In genomic region chr11:102956962-102957614, GRCm38 (mm10) we compare ENCODE assay signal across 8 mouse cellular contexts. TPM values are rescaled to one million over a fixed set of nuclear protein-coding genes. Genes with fewer than 3 reads are reported as not detected.
DNase-seq lines count a peak whose midpoint lies in the region; ATAC-seq lines count a peak whose summit lies in the region.
"Had no signal": no experiment of that assay in that cellular context is flagged by ENCODE, and none has a peak within 500 bp of the region (broad histone marks: within the 10 kb centered on the region; RNA-seq: fewer than 3 reads in every experiment).

No protein-coding gene starts in this region.

- peaks cover 3% of the 10 kb centered on the region; the same call in 1 of the 2 replicates for H3K4me1 ChIP-seq in neural tube, embryonic 11.5 days (ENCODE audit: control insufficient read depth, insufficient read depth, low read length)
- peaks cover 4% of the 10 kb centered on the region; the same call in 1 of the 2 replicates for H3K4me1 ChIP-seq in limb, embryonic 15.5 days
- H3K4me1 ChIP-seq in stomach, embryonic 16.5 days (ENCODE audit: control insufficient read depth, insufficient read depth, low read length), result peaks cover 22% of the 10 kb centered on the region

- H3K4me3 ChIP-seq in neural tube, embryonic 11.5 days (ENCODE audit: low read depth, low read length), result no peak overlapping the region
- no peak overlapping the region for H3K4me3 ChIP-seq in limb, embryonic 15.5 days
- H3K4me3 ChIP-seq in stomach, embryonic 16.5 days (replicated peaks; ENCODE audit: low read length), result no peak overlapping the region
- H3K4me3 ChIP-seq: left cerebral cortex, adult 2 months had no signal

- 59% methylated on average over 16 of the region's 16 CpGs for WGBS in neural tube, embryonic 11.5 days
- WGBS in limb, embryonic 15.5 days, result 47% methylated on average over 16 of the region's 16 CpGs
- WGBS in stomach, embryonic 16.5 days, result 23% methylated on average over 16 of the region's 16 CpGs

- peak overlapping the region; percentile 64 for H3K27ac ChIP-seq in neural tube, embryonic 11.5 days (ENCODE audit: low read depth, low read length)
- H3K27ac ChIP-seq in limb, embryonic 15.5 days, result no peak overlapping the region
- H3K27ac ChIP-seq in stomach, embryonic 16.5 days (ENCODE audit: low read length), result peak overlapping the region; percentile 80
- H3K27ac ChIP-seq: left cerebral cortex, adult 2 months had no signal

- H3K27me3 ChIP-seq in neural tube, embryonic 11.5 days (ENCODE audit: control insufficient read depth, insufficient read depth, low read length), result no peaks in the 10 kb centered on the region
- H3K27me3 ChIP-seq in limb, embryonic 15.5 days, result peaks cover 14% of the 10 kb centered on the region
- no peaks in the 10 kb centered on the region for H3K27me3 ChIP-seq in stomach, embryonic 16.5 days (ENCODE audit: control insufficient read depth, insufficient read depth, low read length)

- intact Hi-C loops in gastrocnemius, postnatal 14 days (cut with DNase I; ENCODE audit: low total_unique reads), result no loop called here

- H3K9ac ChIP-seq in neural tube, embryonic 11.5 days (ENCODE audit: low read length), result no peak overlapping the region
- H3K9ac ChIP-seq in limb, embryonic 15.5 days, result no peak overlapping the region
- H3K9ac ChIP-seq in stomach, embryonic 16.5 days (ENCODE audit: low read length), result peak overlapping the region; percentile 48; the same call in 1 of the 2 replicates

- H3K9me3 ChIP-seq in neural tube, embryonic 11.5 days (ENCODE audit: control insufficient read depth, low read length), result no peaks in the 10 kb centered on the region
- H3K9me3 ChIP-seq in limb, embryonic 15.5 days, result no peaks in the 10 kb centered on the region
- H3K9me3 ChIP-seq in stomach, embryonic 16.5 days (replicated peaks; ENCODE audit: control insufficient read depth, low read length), result no peaks in the 10 kb centered on the region

- no peak for ATAC-seq in neural tube, embryonic 11.5 days (ENCODE audit: insufficient read depth, low FRiP score, low TSS enrichment)
- ATAC-seq in limb, embryonic 15.5 days (ENCODE audit: insufficient number of reproducible peaks, low FRiP score, low TSS enrichment, low read depth), result peak; percentile 42; the same call in 1 of the 2 replicates
- peak; percentile 89 for ATAC-seq in stomach, embryonic 16.5 days (ENCODE audit: insufficient read depth, low FRiP score)
- ATAC-seq in inflammation-experienced regulatory T-cells, adult 6 months, result no peak

- no peak overlapping the region for H3K4me2 ChIP-seq in neural tube, embryonic 11.5 days (ENCODE audit: low read depth)
- H3K4me2 ChIP-seq in limb, embryonic 15.5 days, result no peak overlapping the region
- H3K4me2 ChIP-seq in stomach, embryonic 16.5 days (ENCODE audit: low read depth, low read length), result no peak overlapping the region

- DNase-seq in neural tube, embryonic 11.5 days (ENCODE audit: low spot score), result peak; percentile 52
- no peak for DNase-seq in neural tube, embryonic 10.5 days (ENCODE audit: extremely low spot score, low spot score)
- DNase-seq in gastrocnemius, postnatal 14 days, result peak; percentile 46
- DNase-seq in right cerebral cortex, adult 2 months (ENCODE audit: low spot score in 2 of 2), result no peak

- H3K36me3 ChIP-seq in neural tube, embryonic 11.5 days (ENCODE audit: control insufficient read depth, insufficient read depth, low read length), result no peaks in the 10 kb centered on the region
- no peaks in the 10 kb centered on the region for H3K36me3 ChIP-seq in limb, embryonic 15.5 days
- no peaks in the 10 kb centered on the region for H3K36me3 ChIP-seq in stomach, embryonic 16.5 days (ENCODE audit: control insufficient read depth, insufficient read depth, low read length)

RNA-seq across cellular contexts. Expression of gene C1ql1, which starts 10.6 kb away (rescaled TPM):
- 2.9 and 4.0 TPM in 2 replicates for polyA plus RNA-seq in neural tube, embryonic 11.5 days (2014; fragmentation: Nextera tagmentation; extraction: Ambion mirVana)
- total RNA-seq in gastrocnemius, postnatal 14 days (2021), result under 1 TPM; 0.20 to 0.41 TPM
- 0.81 and 1.2 TPM in 2 replicates for polyA plus RNA-seq in limb, embryonic 15.5 days (2015; fragmentation: Nextera tagmentation; extraction: Ambion mirVana)
- polyA plus RNA-seq in stomach, embryonic 16.5 days (2015; fragmentation: Nextera tagmentation; extraction: Ambion mirVana), result 1.3 and 1.7 TPM in 2 replicates
- not detected for polyA plus RNA-seq in inflammation-experienced regulatory T-cells, adult 6 months (2017; shearing (Covaris generic))

RNA-seq across cellular contexts. Expression of gene Kif18b, which starts 32.2 kb away (rescaled TPM):
- 5.1 and 6.6 TPM in 2 replicates for polyA plus RNA-seq in neural tube, embryonic 11.5 days (2014; fragmentation: Nextera tagmentation; extraction: Ambion mirVana)
- 1 to 10 TPM; 1.8 to 2.0 TPM for total RNA-seq in gastrocnemius, postnatal 14 days (2021)
- polyA plus RNA-seq in limb, embryonic 15.5 days (2015; fragmentation: Nextera tagmentation; extraction: Ambion mirVana), result 8.0 and 8.4 TPM in 2 replicates
- polyA plus RNA-seq in stomach, embryonic 16.5 days (2015; fragmentation: Nextera tagmentation; extraction: Ambion mirVana), result 7.3 and 8.7 TPM in 2 replicates
- 1 to 10 TPM in 1 of 3 experiments, under 1 TPM in 2; 0.56 to 8.2 (median 0.61) TPM for polyA plus RNA-seq in inflammation-experienced regulatory T-cells, adult 6 months (2017; shearing (Covaris generic))
- total RNA-seq: left cerebral cortex, adult 2 months had no signal

RNA-seq across cellular contexts. Expression of gene Gfap, which starts 56.4 kb away (rescaled TPM):
- polyA plus RNA-seq in neural tube, embryonic 11.5 days (2014; fragmentation: Nextera tagmentation; extraction: Ambion mirVana), result 0.12 and 0.20 TPM in 2 replicates
- under 1 TPM; 0.16 to 0.23 TPM for total RNA-seq in gastrocnemius, postnatal 14 days (2021)
- polyA plus RNA-seq in limb, embryonic 15.5 days (2015; fragmentation: Nextera tagmentation; extraction: Ambion mirVana), result 0.28 and 0.65 TPM in 2 replicates
- 0.74 and 0.92 TPM in 2 replicates for polyA plus RNA-seq in stomach, embryonic 16.5 days (2015; fragmentation: Nextera tagmentation; extraction: Ambion mirVana)
- not detected for polyA plus RNA-seq in inflammation-experienced regulatory T-cells, adult 6 months (2017; shearing (Covaris generic))

Comparison
In these comparisons a context has a peak if more than half of its experiments do, and no peak if none do; other contexts are left out.
1. DNase-seq: peak in neural tube, embryonic 11.5 days (single experiment) and gastrocnemius, postnatal 14 days (single experiment); none in neural tube, embryonic 10.5 days (single experiment) and right cerebral cortex, adult 2 months (0 of 2).
2. ATAC-seq: peak in limb, embryonic 15.5 days (single experiment) and stomach, embryonic 16.5 days (single experiment); none in neural tube, embryonic 11.5 days (single experiment) and inflammation-experienced regulatory T-cells, adult 6 months (single experiment).